Mouse (Mus musculus) adrenal gland, postnatal 4 days (tissue): ENCODE results near the gene Cptp. TPM values are rescaled to one million over a fixed set of nuclear protein-coding genes. Genes with fewer than 3 reads are reported as not detected.
A peak's percentile ranks its signal among the peaks of the same experiment; 100 is the strongest.

Experiments used
- DNase-seq, 2 experiments: peaks; one replicate each; pipeline ENCODE4 v3.0.0; 2021 to 2022; ENCODE audit warnings: low spot score in 2 of 2, mixed read lengths in 2 of 2
- total RNA-seq, 2 experiments: library from RNA; stranded (reverse); gene quantifications; 2 replicates each; pipeline ENCODE4 v1.2.3; 2021

Cptp gene
- total RNA-seq, 2 experiments from 2014 or later, result 20.2 to 21.0 TPM

GRCm38 (mm10) chr4:155889316-155889715, 20.1 kb upstream of the Cptp start:
- no peak for DNase-seq

- DNase-seq, result no peak
Observed at GRCm38 (mm10) chr4:155888181-155888580, 18.9 kb upstream of the Cptp start.

DNA sequence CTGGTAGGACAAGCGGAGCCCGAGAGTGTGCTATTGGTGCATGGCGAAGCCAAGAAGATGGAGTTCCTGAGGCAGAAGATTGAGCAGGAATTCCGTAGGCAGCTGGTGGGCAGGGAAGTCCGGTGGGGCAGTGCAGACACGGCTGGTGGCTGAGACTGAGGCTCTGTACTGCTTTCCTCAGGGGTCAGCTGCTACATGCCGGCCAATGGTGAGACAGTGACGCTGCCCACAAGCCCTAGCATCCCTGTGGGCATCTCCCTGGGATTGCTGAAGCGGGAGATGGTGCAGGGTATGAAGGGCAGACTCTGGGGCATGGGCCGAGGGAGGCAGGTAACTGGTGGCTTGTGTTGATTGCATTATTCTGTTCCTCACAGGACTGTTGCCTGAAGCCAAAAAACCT, 18.4 kb upstream of the Cptp start:
- no peak for DNase-seq

DNA sequence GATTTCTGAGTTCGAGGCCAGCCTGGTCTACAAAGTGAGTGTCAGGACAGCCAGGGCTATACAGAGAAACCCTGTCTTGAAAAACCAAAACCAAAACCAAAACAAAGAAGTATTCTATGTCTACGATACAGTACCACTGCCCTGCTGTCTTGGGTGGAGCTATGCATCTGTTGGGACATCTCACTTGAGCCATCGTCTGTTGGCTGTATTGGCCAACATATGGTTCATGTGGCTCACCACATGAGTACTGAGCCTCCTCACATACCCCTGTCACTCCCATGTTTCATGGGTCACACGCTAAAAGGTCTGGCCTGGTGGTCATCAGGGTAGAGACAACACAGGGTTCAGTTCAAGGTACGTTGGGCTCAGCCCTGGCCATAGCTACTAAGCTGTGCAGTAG, 17.1 kb upstream of the Cptp start:
- DNase-seq, result no peak

DNA sequence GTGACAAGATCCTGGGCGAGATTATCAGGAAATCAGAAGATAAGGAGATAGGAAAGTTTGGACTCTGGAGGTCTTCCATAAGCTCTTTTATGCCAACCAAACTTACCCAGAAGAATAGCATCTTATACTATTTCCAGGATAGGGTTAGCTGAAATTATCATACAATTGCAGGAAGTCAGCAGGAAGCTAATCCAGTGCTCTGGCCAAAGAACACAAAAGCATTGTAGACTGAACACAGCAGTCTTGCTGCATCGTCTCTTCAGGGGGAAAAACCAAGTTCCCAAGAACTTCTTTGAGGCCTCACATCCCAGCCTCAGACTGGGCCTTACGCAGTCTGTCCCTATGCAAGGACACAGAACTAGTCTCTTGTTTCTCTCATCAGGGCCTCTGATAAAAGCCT, 14.3 kb upstream of the Cptp start:
- no peak for DNase-seq

DNA sequence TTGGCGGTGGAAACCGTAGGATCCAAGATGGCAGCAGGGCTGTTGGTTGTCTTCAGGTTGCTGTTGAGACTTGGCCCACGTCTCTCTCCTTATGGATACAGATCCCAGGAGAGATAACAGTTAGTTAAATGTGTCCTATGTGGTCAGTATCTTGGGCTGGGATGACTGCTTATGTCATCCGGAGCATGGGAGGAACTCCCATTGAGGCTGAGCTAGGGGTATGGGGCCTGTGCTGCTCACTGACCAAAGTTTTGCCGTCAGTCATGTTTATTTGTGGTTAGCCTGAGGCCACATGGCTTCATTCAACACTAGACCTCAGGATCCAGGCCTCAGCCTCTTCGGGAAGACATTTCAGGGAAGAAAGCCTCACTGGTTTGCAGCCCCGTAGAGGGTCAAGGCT, 2.2 kb upstream of the Cptp start:
- no peak for DNase-seq

- DNase-seq, result no peak
Observed at GRCm38 (mm10) chr4:155868614-155869298, 484 bp downstream of the Cptp start.

DNA sequence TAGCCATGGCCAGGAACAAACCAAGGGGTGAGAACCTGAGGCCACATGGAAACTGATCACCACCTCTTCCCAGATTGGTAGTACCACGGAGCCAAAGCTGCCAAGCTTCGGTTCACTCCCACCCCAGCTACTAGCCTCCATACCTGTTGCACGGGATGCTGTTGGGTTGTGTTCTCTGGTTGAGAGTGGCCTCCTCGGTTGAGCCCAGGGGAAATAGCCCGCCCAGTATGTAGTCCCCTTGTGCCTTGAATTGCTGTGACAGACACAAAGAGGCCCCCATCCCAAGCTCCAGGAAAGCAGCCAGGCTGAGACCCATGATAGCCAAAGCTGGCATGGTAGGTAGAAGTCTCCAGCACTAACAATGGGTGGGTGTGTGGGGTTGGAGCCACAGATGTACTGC, 6.2 kb downstream of the Cptp start, which contains the start of gene Tas1r3:
TSS of gene Tas1r3 (minus strand) at position 362 of the 400 bp plus-strand sequence.
- no peak for DNase-seq

DNA sequence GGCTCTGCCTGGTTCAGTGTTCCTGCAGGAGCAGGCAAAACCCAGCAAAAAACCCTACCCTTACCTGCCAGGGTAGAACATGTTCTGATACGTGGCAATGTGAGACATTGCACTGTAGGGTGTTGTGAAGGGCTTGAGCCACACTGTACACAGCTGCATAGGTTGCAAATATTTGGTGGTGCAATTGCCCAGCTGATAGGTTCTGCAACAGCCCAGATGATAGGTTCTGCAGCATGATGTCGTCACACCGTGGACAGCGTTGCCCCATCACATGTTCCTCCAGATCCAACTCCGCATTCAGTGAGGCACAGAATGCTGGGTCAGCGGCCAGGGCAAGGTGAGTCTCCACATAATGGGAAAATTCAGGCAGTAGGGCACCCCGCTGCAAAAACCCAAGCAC, 7.5 kb downstream of the Cptp start:
- no peak for DNase-seq

DNA sequence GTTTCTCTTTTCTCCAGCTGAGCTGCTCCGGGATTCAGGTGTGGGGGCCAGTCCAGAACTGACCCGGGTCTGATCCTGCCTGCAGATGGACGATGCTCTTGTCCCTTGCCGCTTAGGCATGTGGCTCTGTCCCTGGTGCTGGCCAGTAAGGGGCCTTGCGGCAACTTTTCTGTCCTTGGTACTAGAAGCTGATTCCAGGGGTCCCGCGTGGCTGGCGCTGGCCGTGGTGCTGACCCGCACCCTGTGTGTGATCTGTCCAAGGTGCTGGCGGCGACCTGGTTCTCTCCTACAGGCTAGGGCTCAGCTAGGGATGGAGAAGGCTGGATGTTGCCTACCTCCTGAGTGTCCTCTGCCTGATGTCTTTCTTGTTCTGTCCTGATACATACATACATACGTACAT, 9.9 kb downstream of the Cptp start:
- DNase-seq, result peak; percentile 46 to 49

GRCm38 (mm10) chr4:155856881-155857280, 12.4 kb downstream of the Cptp start:
- DNase-seq, result no peak

- no peak for DNase-seq
Observed at GRCm38 (mm10) chr4:155856071-155856470, 13.2 kb downstream of the Cptp start.

- DNase-seq, result no peak
Observed at GRCm38 (mm10) chr4:155854991-155855390, 14.2 kb downstream of the Cptp start.

DNA sequence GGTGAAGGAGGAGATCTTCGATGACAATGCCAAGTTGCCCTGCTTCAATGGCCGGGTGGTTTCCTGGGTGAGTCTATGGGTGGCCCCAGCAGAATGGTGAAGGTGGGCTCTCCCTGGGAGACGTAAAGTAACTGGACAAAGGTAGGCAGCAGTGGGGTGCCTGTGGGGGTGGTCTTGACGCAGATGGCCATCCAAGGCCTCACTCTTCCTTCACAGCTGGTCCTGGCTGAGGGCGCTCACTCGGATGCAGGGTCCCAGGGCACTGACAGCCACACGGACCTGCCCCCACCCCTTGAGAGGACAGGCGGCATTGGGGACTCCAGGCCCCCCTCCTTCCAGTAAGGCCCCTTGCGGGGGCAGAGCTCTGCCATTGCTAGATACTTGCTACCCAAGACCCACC, 15.8 kb downstream of the Cptp start:
- no peak for DNase-seq

DNA sequence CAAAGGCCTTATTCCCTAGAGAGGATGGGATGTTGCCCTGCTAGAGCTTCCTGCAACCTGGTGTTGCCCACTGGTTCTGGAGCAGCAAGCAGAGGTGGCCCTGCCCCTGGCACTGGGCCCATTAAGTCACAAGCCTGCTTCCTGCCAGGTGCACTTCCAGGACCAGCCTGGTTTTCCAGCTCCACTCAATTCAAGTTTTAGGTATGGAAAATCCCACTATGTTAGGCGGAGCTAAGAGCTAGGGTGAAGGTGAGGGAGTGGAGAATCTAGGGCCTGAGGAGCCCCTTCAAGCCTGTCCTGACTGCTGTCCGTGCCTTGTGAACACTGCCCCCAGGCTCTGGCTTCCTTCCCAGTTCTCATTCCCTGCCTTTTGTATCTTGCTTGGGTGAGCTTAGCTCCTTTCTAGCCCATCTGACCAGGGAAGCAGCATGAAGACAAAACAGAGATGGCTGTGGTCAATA, 17.3 kb downstream of the Cptp start:
- DNase-seq, result no peak

GRCm38 (mm10) chr4:155851368-155851767, 17.9 kb downstream of the Cptp start:
- DNase-seq, result no peak

DNA sequence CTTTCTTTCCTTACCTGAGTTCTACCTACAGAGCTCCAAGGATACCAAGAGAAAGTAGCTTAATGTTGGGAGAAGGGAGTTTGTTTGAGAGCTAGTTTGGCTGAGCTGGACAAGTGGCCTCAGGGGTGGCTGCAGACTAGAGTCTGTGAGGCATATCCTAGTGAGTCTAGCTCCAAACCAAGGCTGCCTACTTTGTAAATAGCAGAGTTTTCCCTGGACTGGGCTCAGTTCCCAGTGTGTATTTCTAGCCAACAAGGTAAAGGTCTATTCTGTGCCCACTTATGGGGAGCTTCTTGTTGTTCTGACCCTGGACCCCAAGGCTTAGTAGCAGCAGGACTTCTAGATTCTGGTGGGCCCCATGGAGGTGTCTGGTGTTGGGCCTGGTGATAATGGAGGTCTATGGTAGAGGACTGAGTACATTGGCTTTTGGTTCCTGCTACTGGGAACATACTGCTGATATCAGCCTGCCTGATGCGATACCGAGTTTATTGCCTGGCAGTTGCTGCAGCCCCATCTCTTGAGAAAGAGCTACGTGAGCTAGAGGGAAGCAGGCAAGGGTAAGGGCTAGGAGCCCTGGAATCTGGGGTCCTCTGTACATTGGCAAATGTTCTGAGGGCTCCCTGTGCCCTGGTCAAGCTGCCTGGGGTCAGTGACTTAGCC, 19.3 kb downstream of the Cptp start:
- DNase-seq, result no peak

DNA sequence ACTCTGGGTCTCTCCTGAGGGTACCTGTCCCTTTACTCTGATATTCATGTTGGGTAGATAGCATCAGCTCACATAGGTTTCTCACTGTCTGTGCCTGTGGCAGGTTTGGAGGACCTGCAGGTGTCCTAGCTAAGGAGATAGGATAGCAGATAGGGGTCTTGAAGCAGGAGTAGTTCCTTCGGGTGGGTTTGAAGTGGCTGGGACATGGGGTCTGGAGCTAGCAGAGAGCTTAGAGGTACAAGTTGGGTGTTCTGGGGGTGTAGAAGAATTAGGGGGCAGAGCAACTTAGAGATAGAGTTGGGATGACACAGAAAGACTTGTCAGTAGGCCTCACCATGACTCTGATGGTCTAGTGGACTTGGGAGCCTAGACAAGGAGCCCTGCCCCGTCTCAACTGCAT, 19.8 kb downstream of the Cptp start:
- no peak for DNase-seq

DNA sequence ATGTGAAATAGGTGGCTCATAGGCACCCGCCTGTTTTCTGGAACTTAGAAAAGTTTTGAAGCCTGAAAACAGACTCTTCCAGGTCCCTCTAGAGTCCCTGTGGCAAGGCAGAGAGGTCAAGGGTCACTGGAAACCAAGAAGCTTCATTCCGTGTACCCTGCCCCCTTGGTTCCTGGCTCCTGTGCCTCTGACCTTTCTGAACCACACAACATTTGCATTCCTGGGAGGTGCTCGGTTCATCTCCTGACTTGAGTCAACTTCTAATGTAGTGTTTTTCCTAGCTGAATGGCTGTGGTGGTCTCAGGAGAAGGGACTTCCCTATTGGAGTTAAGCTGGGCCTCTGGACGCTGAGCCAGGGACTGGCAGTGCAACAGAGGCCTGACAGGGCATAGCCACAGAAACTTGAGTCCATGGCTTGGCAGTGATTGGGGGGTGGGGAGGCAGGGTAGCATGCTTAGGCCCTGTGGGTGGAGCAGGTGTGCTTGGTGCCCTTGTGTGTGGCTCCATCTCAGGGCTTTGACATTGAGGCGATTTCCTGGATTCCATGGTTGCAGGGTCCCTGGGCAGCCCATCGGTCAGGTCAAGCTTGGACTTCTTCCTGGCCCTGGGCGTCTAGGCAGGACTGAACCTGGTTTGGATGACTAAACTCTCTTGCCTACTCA, 20.7 kb downstream of the Cptp start:
- DNase-seq, result peak in 1 of 2 experiments; percentile 2

DNA sequence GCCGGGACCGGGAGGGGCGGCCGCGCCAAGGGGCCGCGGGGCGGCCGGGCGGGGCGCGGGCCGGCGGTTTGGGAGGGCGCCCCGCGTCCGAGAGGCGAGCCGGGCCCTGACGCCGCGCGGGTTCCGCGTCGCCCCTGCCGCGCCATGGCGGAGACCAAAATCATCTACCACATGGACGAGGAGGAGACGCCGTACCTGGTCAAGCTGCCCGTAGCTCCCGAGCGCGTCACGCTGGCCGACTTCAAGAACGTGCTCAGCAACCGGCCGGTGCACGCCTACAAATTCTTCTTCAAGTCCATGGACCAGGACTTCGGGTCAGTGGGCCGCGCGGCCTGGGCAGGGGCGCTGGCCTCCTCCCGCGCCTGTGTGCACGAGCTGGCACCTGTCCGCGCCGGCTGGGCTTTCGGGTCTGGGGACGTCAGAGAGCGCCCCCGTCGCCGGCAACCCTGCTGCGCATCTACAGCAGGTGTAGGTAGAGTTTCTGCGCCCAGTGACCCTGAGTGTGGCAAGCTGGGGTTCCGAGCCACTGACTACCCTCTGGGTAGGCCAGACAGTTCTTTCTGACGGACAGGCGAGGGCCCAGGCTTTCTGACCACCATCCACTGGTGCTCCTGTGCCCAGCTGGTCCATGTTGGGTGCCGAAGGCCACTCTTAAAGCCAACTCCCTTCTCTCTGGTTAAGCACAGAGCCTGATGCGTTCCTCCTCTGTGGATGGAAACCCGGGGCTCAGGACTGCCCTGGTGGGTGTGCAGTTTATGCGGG, 21.5 kb downstream of the Cptp start:
- no peak for DNase-seq

- DNase-seq, result peak; percentile 98 to 99
Observed at GRCm38 (mm10) chr4:155846871-155847578, 22.2 kb downstream of the Cptp start, which contains the start of gene Dvl1. Gene Dvl1 (plus strand): TSS chr4:155847402.
